Mouse (Mus musculus): ENCODE measurements at regions not wholly inside any gene's neighbourhood (a gene's known extent, or its start where the extent isn't known, plus 50 kb on each side); places are given as distances from the start of the nearest gene placed in this dataset.
A peak's percentile ranks its signal among the peaks of the same experiment; 100 is the strongest.
"Not testable (repeated sequence)": the region's sequence is repeated elsewhere in the genome, so short reads cannot be mapped to it uniquely, and the experiment has no call there.

DNA sequence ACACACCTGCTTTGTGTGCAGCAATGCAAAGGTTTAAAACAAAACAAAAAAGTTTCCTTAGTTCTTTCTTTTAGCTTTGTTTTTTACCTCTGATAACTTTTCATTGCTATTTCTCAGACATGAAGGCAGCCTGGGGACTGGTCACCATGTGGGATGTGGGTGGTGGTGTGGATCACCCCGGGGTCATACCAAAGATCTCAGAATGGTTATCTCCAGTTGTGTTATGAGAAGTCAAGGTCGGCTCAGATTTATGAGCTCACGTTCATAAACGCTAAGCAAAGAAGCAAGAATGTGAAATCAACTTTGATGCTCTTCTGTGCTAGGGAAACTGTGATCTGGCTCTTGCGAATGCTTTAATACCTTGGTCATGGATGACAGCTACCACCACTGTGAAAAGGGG is 102.3 kb upstream of the Map3k1 start:
- Histone ChIP-seq H3K27ac (peak overlapping the region; percentile 76), H3K4me1 (replicated peaks) (peaks cover 18% of the 10 kb centered on the region)

GRCm38 (mm10) chr13:111911661-111912312 is 103.0 kb upstream of the Map3k1 start:
- Histone ChIP-seq H3K9me3 (replicated peaks) (no peaks in the 10 kb centered on the region), H3K9ac (peak overlapping the region; percentile 40; the same call in 1 of the 2 replicates), H3K4me2 (peak overlapping the region; percentile 47), H3K4me3 (replicated peaks) (no peak overlapping the region), H3K27me3 (no peaks in the 10 kb centered on the region), H3K27ac (peak overlapping the region; percentile 76), H3K36me3 (no peaks in the 10 kb centered on the region), H3K4me1 (replicated peaks) (peaks cover 18% of the 10 kb centered on the region)
- WGBS (ENCODE audit: insufficient replicate concordance) = 47% methylated on average over 11 of the region's 11 CpGs
- peak; percentile 100 for ATAC-seq (ENCODE audit: low read depth)
- peak; percentile 49 for DNase-seq

More for the DNA sequence above, 102.3 kb upstream of the Map3k1 start:
- Histone ChIP-seq H3K4me3 (replicated peaks) (no peak overlapping the region), H3K9ac (no peak overlapping the region), H3K27me3 (no peaks in the 10 kb centered on the region), H3K4me2 (no peak overlapping the region), H3K9me3 (replicated peaks) (no peaks in the 10 kb centered on the region), H3K36me3 (no peaks in the 10 kb centered on the region)
- WGBS (ENCODE audit: insufficient replicate concordance) = 85% methylated on average over 5 of the region's 5 CpGs
- ATAC-seq (ENCODE audit: low read depth) (no peak), DNase-seq (no peak)

GRCm38 (mm10) chr13:111914348-111914913 is 105.6 kb upstream of the Map3k1 start:
- H3K27me3 ChIP-seq = no peaks in the 10 kb centered on the region
- DNase-seq (no peak), ATAC-seq (ENCODE audit: low read depth) (no peak)
- H3K4me1 ChIP-seq (replicated peaks) = peaks cover 27% of the 10 kb centered on the region
- 62% methylated on average over 5 of the region's 5 CpGs for WGBS (ENCODE audit: insufficient replicate concordance)
- no peak overlapping the region for H3K9ac ChIP-seq
- H3K4me3 ChIP-seq (replicated peaks) = no peak overlapping the region
- H3K27ac ChIP-seq = peak overlapping the region; percentile 2; the same call in 1 of the 2 replicates
- H3K4me2 ChIP-seq = no peak overlapping the region
- no peaks in the 10 kb centered on the region for H3K36me3 ChIP-seq
- no peaks in the 10 kb centered on the region for H3K9me3 ChIP-seq (replicated peaks)

DNA sequence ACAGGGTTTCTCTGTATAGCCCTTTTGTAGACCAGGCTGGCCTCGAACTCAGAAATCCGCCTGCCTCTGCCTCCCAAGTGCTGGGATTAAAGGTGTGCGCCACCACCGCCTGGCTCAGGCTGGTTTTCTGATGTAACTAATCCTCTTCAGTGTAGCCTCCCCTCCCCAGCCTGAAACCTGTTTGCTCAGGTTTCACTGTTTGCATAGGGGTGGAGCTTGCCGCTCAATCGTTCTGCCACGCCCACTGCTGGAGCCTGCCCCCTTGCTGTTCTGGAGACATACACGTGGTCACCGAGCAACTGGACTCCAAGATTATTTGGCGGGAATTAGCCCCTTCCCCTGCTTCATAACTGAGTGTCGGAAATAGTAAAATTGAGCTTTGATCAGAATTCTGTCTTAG is 110.6 kb upstream of the Map3k1 start:
- not testable (repeated sequence) for H3K27ac ChIP-seq; DNase-seq; H3K36me3 ChIP-seq; H3K27me3 ChIP-seq; H3K9me3 ChIP-seq (replicated peaks); H3K4me2 ChIP-seq; H3K9ac ChIP-seq; H3K4me3 ChIP-seq (replicated peaks)
- WGBS (ENCODE audit: insufficient replicate concordance) = 58% methylated on average over 11 of the region's 11 CpGs
- ATAC-seq (ENCODE audit: low read depth) = peak; percentile 35; the same call in 1 of the 2 replicates
- H3K4me1 ChIP-seq (replicated peaks) = peaks cover 33% of the 10 kb centered on the region

- H3K4me2 ChIP-seq = no peak overlapping the region
- peaks cover 36% of the 10 kb centered on the region for H3K4me1 ChIP-seq (replicated peaks)
- H3K9me3 ChIP-seq (replicated peaks) = no peaks in the 10 kb centered on the region
- DNase-seq (no peak), ATAC-seq (ENCODE audit: low read depth) (no peak)
- 69% methylated on average over 2 of the region's 2 CpGs for WGBS (ENCODE audit: insufficient replicate concordance)
- no peak overlapping the region for H3K9ac ChIP-seq
- no peak overlapping the region for H3K4me3 ChIP-seq (replicated peaks)
- no peak overlapping the region for H3K27ac ChIP-seq
- no peaks in the 10 kb centered on the region for H3K27me3 ChIP-seq
- H3K36me3 ChIP-seq = no peaks in the 10 kb centered on the region
These were observed 111.7 kb upstream of the Map3k1 start for GRCm38 (mm10) chr13:111920534-111920933.

GRCm38 (mm10) chr13:111921142-111922035 is 112.6 kb upstream of the Map3k1 start:
- H3K4me3 ChIP-seq (replicated peaks) = no peak overlapping the region

GRCm38 (mm10) chr13:111925349-111925748 is 116.6 kb upstream of the Map3k1 start:
- Histone ChIP-seq H3K4me1 (replicated peaks) (peaks cover 52% of the 10 kb centered on the region), H3K36me3 (no peaks in the 10 kb centered on the region), H3K4me2 (no peak overlapping the region), H3K27me3 (no peaks in the 10 kb centered on the region), H3K4me3 (replicated peaks) (no peak overlapping the region), H3K9ac (no peak overlapping the region), H3K9me3 (replicated peaks) (no peaks in the 10 kb centered on the region), H3K27ac (no peak overlapping the region)
- 79% methylated on average over 7 of the region's 7 CpGs for WGBS (ENCODE audit: insufficient replicate concordance)
- DNase-seq (no peak), ATAC-seq (ENCODE audit: low read depth) (no peak)

More at GRCm38 (mm10) chr13:111921142-111922035, 112.6 kb upstream of the Map3k1 start:
- Histone ChIP-seq H3K27me3 (no peaks in the 10 kb centered on the region), H3K36me3 (no peaks in the 10 kb centered on the region), H3K4me1 (replicated peaks) (peaks cover 36% of the 10 kb centered on the region), H3K27ac (peak overlapping the region; percentile 48), H3K9ac (no peak overlapping the region), H3K4me2 (no peak overlapping the region), H3K9me3 (replicated peaks) (no peaks in the 10 kb centered on the region)
- DNase-seq = no peak
- no peak for ATAC-seq (ENCODE audit: low read depth)
- WGBS (ENCODE audit: insufficient replicate concordance) = 67% methylated on average over 5 of the region's 5 CpGs

DNA sequence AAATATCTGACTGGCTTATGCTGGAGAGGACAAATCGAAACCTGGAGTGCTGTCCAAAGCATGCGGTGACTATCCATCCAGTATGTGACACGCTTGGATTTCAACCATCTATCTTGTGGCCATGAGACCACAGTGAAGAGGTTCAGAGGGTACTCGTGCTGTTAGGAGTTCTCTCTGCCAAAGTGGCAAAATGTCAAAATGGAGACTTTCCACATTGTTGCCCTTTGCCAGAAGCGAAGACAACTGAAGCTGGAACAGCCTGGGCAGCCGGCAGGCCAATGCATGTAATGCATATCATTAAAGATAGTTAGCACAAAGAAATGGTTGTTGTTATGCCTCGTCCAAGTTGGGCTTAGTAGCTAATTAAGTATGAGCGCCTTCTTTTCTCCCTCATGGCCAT is 118.0 kb upstream of the Map3k1 start:
- ATAC-seq (ENCODE audit: low read depth) = no peak
- peaks cover 54% of the 10 kb centered on the region for H3K4me1 ChIP-seq (replicated peaks)
- H3K9ac ChIP-seq = no peak overlapping the region
- H3K4me2 ChIP-seq = no peak overlapping the region
- no peaks in the 10 kb centered on the region for H3K9me3 ChIP-seq (replicated peaks)
- H3K36me3 ChIP-seq = no peaks in the 10 kb centered on the region
- no peak overlapping the region for H3K27ac ChIP-seq
- 84% methylated on average over 8 of the region's 8 CpGs for WGBS (ENCODE audit: insufficient replicate concordance)
- no peaks in the 10 kb centered on the region for H3K27me3 ChIP-seq
- no peak overlapping the region for H3K4me3 ChIP-seq (replicated peaks)
- DNase-seq = no peak

DNA sequence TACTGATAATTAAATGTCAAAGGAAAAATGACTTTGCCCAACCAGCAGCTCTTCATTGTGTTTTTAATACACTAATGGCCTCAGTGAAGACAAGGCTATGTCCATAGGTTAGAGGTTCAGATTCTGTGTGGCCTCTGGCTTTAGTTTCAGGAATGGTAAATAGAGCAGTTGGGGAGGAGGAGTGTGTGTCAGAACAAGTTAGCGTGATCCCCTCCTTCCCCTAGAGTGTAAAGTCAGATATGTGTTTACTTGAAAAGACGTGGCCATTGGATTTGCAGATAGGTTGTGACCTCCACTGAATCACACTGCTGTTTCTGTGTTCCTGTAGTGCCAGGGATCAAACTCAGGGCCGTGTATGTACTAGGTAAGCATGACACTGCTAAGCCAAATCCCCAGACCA is 118.7 kb upstream of the Map3k1 start:
- no peaks in the 10 kb centered on the region for H3K36me3 ChIP-seq
- peaks cover 59% of the 10 kb centered on the region for H3K4me1 ChIP-seq (replicated peaks)
- H3K4me2 ChIP-seq = no peak overlapping the region
- DNase-seq (no peak), ATAC-seq (ENCODE audit: low read depth) (no peak)
- H3K9ac ChIP-seq = no peak overlapping the region
- H3K27ac ChIP-seq = peak overlapping the region; percentile 37; the same call in 1 of the 2 replicates
- no peaks in the 10 kb centered on the region for H3K9me3 ChIP-seq (replicated peaks)
- no peaks in the 10 kb centered on the region for H3K27me3 ChIP-seq
- no peak overlapping the region for H3K4me3 ChIP-seq (replicated peaks)
- WGBS (ENCODE audit: insufficient replicate concordance) = 62% methylated on average over 3 of the region's 3 CpGs

GRCm38 (mm10) chr13:111928636-111929544 is 120.1 kb upstream of the Map3k1 start:
- no peaks in the 10 kb centered on the region for H3K27me3 ChIP-seq
- peak overlapping the region; percentile 55 for H3K9ac ChIP-seq
- H3K4me1 ChIP-seq (replicated peaks) = peaks cover 67% of the 10 kb centered on the region
- ATAC-seq (ENCODE audit: low read depth) = peak; percentile 94
- H3K27ac ChIP-seq = peak overlapping the region; percentile 89
- H3K4me2 ChIP-seq = peak overlapping the region; percentile 44
- DNase-seq = peak; percentile 51
- 53% methylated on average over 9 of the region's 9 CpGs for WGBS (ENCODE audit: insufficient replicate concordance)
- H3K4me3 ChIP-seq (replicated peaks) = no peak overlapping the region
- H3K9me3 ChIP-seq (replicated peaks) = no peaks in the 10 kb centered on the region
- H3K36me3 ChIP-seq = no peaks in the 10 kb centered on the region

Data from liver, embryonic 13.5 days (tissue).